Mouse (Mus musculus) lung, postnatal 36 days (tissue): ENCODE results near the gene C1ql3.

ENCODE experiments used
- DNase-seq: peaks from one replicate; pipeline ENCODE4 v3.0.0; 2022; ENCODE audit warnings: mixed read lengths

Gene C1ql3

DNA sequence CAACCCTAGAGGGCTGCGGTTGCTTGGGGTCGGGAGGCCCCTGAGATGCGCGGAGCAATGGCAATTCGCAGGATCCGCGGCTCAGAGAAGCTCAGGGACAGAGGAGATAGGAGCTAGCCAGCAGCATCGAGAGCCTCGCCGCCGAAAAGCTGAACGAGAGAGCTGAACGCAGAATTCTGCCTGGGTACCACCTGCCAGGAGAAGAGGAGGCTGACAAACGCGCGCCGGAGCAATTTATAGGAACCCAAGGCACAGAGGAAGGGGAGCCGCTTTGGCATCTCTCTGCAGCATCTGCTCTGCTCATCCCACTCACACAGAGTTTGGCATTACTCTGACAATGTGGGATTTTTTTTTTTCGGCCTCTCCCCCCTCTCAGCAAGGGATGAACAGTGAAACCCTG lies at the start of gene C1ql3:
Gene C1ql3 (minus strand): TSS at position 335 of the 400 bp plus-strand sequence.
- no peak for DNase-seq

DNA sequence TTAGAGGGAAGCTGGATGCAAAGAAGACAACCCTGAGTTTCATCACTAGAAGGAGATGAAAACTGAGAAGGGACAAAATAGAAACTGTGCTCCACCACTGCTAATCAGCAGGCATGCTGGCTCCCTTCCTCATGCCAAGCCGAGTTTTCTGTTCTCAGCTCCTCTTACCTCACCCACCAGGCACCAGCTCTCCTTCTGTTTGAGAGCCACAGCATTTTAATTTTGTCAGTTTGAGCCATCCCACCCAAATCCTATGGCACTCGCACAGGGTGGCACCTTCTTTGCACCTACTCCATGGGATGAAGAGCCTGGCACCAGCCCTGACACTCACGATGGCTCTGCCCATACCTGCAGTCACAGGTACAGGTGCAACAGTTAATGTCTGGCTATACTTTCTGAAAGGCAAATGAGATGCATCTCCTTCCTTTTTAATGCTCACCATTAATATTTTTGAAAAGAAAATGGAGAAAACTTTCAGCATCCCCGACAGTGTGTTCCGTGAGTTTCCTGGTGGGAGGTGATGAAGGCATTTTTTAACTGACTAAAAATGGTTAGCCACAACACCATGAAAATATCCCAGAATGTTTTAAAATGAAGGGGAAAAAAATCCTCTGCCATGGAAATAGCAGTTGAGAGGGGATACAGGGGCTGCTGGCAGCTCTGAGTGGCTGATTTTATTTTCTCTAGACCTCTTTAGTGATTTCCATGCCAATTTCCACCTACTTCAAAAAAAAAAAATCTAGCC lies 49.0 kb upstream of the C1ql3 start:
- no peak for DNase-seq

DNA sequence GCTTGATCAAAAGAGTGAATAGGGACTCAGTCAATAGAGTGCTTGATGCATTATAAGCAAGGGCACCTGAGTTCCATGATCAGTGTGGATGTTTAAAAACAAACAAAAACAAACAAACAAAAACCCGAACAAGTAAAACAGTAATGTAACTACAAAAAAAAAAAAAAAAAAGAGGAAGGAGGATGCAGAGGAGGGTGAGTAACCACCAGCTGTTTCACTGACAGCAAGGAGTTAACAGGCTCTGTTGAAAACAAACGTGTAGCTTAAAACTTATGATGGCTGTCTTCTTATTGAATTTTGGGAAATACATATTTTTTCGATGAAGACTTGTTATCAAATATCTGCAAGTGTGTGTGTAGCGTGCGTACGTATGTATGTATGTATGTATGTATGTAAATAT lies 37.0 kb upstream of the C1ql3 start:
- no peak for DNase-seq

DNA sequence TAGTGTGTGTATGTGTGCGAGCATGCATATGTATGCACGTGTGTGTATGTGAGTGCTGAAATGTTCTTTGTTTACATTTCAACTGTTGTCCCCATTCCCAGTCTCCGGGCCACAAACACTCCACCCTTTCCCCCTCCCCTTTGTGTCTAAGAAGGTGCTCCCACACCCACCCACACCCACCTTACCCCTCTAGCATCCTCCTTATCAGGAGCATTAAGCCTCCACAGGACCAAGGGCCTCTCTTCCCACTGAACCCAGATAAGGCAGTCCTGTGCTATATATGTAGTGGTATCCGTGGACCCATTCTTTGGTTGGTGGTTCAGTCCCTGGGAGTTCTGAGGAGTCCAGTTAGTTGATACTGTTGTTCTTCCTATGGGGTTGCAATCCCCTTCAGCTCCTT lies 32.9 kb upstream of the C1ql3 start:
- no peak for DNase-seq

DNA sequence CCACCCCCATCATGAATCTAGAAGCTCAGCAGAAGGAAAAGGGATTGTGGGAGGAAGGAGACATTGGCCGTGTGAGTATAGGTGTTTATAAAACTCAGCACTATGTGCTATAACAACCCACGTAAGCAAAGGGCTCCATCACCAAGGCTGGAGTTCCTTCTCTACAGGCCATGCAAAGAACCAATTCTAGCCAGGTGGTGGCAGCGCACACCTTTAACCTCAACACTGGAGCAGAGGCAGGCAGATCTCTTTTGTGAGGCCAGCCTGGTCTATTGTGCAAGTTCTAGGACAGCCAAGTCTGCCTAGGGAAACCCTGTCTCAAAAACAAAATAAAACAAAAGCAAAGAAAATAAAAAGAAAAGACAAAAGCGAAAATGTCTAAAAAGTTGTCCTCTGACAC lies 28.2 kb upstream of the C1ql3 start:
- no peak for DNase-seq

DNA sequence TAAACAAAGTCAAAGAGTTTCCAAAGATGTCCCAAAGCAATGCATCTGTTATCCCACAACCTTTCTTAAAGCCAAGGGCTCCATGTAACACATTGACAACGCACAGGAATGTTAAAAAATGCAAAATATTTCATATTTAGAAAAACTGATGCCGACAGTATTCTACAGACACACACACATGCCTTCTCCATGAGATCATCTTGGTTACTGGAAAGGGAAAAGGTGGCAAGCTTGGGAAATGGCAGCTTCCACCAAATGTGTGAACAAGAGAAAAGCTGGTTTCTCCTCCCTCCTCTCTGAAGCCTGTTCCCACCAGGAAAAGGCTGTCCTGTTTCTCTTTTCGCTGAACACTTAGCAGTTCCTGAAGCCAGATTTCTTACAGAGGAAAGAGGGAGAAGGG lies 27.2 kb upstream of the C1ql3 start:
- no peak for DNase-seq

DNA sequence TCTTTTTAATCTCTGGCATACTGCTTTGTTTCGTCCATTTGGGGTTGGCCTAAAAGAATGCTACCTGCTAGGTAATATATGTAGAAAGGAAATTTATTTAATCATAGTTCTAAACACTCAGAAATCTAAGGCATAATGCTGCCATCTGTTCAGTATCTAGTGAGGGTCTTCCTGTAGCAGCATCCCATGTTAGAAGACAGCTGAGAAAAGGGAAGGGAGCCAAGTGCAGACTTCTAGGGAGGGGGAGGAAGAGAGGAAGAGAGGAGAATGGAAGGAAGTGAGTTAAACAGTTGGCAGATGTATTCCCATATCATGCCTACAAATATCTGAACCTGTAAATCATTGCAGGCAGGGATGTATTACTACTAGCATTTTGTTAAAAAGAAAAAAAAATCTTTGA lies 7.3 kb upstream of the C1ql3 start:
- no peak for DNase-seq

DNA sequence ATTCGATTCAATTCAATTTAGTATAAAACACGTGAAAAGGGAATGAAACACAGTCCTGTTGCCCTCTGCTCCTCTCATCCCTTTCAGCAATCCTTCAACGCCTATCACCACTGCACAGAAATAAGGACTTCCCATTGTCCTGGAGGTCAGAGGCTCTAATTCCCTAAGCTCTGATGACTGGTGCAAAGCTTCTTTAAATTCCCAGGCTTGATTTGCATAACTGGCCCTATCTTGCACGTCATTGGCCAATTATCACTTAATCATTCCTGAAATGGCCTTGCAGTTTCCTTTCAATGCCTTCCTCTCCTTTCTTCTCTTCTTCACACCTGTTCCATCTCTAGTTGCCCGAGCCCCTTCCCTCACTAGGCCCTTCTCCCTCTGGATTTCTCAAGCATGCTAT lies 6.8 kb upstream of the C1ql3 start:
- no peak for DNase-seq

DNA sequence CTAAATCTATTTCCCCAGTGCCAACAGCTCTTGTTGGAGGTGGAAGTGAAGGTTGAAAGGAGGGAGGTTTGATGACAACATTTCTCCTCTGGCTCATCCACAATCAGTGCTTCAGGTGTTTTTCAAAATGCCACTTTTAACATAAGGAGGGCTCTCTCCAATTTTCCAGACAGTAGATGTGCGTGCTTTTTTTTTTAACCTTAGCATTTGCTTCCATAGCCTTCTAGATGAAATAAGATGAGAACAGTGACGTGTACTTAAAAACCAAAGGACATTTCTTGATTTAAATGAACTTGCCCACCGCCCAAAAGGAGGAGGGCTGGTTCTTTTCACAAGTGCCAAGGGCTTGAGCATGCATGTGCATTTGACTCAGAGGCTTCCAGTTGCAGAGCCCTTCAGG lies 367 bp upstream of the C1ql3 start:
- no peak for DNase-seq

DNA sequence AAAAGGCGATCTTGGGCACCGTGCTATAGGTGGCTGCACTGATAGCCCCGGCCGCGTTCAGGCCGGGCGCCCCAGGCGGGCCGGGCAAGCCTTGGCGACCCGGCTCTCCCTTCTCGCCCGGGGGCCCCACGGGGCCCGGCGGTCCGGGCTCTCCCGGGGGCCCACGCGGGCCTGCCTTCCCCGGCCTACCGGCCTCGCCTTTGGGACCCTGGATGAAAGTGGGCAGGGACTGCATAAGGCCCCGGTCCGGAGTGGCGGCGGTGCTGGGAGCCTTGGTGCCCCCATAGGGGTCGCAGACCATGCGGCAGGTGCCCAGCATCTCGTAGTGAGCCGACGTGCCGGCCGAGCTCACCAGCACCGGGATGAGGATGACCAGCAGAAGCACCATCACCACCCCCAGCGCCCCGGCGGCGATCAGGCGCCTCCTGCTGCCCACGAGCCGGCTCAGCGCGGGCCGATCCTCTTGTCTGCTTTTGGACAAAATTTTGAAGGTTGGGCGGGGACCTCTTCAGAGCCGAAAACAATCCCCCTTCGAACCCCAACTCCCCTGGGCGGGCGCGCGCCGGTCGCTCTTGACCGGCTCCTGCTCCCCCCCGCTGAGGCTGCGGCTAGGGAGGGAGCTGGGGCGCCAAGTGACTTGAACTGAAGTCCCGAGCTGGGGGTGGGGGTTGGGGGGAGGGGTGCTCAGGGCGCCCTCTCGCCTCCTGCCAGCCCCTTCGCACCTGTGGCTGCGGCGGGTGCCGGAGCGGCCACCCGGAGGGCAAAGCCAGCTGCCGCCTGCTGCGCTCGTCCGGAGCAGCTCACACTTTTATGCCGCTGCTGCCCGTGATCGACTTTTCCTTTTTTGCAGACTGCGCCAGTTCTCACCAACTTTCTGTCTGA lies 905 bp downstream of the C1ql3 start:
- DNase-seq, result no peak

DNA sequence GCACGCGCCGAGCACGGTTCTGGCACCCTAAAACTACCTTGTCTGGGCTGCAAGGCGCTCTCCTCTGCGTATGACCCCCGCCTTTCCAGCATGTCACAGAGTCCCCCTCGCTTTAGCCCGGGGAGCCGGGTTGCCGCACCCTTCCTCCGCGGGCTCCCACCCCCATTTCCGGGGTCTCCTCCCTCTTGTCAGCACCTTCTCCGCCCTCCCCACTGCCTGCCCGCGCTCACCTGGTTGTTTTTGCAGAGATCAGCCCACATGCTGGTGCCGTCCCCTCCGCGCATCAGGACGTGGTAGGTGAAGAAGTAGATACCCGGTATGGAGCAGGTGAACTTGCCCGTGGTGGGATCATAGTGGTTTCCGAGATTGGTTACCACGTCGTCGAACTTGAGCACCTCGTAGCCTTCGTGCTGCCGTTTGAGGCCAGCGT lies 1.6 kb downstream of the C1ql3 start:
- no peak for DNase-seq

DNA sequence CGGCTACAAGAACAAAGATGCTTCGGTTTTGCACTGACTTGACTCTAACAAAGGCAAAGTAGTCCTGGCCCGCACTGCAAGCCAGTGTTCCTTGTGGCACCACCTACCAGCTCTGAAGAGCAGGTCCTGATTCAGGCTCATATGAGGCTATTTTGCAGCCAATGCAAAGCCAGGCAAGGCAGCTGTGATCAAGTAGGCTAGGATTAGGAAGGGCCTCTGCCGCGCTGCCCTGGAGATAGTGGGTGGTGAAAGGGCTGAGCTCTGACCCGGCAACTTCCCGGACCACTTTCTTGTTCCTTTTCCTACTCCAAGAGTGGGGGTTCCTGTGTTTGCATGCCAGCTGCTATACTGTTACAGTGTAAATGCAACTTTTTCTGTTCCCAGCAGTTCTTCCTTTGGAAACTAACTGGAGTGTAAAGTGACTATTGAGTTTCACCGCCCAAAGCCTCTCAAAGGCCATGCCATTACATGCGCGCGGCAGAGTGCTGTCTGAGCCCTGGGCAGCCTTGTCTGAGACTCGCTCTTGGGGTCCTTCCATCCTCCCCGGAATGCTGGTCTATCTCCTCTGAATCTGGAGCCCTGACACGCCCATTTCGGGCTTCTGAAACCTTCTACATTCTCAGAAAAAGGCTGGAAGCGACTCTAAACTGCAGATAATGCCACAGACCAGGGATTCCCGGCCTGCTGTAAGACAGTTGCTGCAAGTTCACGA lies 2.2 kb downstream of the C1ql3 start:
- no peak for DNase-seq

DNA sequence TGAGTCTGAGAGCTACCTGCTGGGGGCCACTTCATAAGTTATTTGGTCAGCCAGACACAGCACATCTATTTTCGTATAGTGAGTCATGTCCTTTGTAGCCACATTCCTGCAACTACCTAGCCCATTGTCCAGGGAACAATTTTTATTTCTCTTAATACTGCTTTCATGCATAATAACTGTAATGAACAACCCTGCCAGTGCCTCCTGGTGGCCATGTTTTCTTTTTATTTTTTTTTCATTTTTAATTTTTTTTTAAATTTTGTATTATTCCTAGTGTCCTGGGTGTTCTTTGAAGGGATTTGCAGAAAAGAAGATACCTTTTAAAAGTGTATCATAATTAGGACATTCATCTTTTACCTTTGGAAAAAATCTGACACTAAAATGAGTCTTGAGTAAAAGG lies 3.2 kb downstream of the C1ql3 start:
- no peak for DNase-seq

DNA sequence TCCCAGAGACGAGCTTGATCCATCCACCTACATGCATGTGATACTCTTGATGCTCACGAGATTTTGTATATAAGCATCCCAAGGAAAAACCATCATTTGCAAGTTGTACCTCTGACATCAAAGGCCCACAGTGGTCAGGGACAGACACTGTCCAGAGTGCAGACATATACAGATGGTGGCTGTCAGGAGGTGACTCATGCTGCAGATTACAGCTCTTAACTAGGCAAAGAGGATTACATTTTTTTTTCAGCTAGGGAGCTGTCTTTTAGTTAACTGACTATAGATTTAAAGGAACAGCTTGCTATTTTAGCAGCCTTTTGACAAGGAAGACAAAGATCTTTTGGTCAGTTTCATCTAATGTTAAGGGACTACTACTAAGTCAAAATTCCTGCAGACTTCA lies 11.6 kb downstream of the C1ql3 start:
- DNase-seq, result no peak

DNA sequence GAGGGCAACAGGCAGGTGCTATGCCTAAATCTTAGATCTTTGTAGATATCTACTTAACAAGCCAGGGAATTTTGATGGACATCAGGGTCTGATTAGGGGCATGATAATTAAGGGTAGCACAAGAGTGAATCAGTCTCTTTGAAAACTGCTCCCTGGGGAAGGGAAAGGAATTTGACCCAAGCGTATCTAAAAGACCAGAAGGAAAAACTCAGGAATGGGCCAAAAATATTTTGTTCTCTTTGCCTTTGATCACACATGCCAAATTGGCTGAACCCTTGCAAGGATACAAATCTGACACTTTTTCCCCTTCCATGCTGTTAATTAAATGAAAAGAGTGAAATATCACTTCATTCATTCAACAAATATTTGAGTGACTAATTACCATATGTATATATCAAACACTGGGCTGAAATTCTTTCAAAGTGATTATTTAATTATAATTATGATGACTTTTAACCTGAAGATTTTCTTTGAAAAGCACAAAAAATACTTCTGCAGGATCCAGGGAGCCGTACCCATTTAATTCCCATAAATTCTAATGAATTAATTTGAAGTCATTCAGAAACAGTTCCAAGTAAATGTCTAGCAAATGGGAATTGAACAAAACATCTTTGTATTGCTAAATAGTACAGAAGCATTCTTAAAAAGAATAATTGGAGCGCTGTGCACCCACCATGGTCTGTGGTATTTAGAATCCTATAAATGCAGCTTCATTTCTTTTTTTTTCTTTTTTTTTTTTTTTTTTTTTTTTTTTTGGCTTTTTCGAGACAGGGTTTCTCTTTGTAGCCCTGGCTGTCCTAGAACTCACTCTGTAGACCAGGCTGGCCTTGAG lies 26.5 kb downstream of the C1ql3 start:
- no peak for DNase-seq

DNA sequence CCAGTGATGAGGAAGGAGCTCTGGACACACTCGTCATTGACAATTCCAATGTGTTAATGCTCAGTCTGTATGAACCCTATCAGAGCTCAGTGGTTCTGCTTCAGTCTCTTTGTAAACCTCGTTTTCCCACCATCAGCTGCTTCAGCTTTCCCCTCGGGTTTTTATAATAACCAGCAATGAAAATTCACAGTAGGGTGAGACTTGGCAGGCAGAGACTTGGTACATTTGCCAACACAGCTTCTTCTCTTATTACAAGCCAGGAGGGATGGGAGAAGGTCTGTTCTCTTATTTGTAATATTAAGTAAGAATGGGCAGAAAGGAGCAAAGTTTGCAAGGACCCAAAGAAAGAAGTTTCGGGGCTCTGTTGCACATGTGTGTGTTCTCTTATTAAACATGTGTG lies 32.8 kb downstream of the C1ql3 start:
- no peak for DNase-seq

DNA sequence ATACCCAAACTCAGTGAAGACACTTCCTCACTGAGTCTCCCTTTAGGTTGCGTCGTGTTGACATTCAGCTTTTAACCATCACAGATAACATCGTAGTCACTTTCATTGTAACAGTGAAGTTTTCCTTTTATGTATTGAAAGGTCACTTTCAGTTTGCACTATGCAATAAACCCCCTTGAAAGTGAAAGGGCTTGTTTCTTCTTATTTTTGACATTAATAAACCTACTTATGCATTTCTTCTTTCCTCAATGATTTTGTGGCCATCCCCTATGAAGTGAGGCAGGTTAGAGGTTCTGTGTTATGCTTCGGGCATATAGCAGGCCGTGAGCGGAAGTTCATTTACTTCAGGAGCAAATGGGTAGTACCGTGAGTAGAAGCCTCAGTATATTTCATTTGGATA lies 34.2 kb downstream of the C1ql3 start:
- no peak for DNase-seq

DNA sequence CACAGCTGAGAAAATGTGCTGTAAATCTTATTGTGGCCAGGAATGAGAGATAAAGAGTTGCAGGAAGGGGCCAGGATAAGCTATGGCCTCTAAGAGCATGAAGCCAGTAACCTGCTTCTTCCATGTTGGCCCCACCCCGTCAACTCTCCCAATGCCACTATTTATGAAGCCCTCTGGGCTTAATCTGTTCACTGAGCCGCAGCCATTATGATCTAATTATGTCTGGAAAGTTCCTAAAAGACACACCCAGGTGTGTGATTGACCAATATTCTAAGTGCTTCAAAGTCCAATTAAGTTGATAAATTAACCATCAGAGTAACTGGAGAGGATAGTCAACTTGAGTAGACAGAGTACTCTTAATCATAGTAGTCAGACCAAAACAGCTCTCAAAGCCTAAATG lies 37.9 kb downstream of the C1ql3 start:
- no peak for DNase-seq

DNA sequence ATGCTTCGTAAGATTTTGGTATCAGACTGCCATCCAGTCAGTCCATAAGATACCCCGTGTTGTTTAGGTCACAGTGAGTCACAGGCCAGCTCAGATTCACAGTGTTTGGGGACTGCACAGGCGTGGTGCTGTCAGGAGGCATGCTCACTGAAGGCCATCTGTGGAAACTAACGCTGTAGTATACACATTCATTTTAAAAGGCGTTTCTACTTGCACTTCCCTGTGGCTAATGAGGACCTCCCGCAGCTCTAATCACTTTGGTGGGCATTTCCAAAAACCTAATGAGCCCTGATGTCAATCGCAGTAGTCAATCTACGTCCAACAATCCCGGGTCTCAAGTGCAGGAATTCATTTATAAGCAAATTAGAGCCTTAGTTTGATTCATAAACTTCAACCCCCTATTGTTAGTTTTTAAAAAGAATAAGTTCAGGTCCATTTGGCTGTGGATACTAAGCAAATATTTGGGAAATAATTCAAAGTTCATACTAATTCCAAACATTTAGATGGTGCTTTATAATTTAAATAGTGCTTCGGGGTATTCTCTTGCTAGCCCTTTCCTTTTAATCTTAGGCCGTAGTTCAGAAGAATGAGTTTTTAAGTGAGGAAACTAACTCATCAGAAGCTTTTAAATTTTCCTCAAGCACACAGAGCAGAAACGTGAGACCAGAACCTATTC lies 41.4 kb downstream of the C1ql3 start:
- no peak for DNase-seq

DNA sequence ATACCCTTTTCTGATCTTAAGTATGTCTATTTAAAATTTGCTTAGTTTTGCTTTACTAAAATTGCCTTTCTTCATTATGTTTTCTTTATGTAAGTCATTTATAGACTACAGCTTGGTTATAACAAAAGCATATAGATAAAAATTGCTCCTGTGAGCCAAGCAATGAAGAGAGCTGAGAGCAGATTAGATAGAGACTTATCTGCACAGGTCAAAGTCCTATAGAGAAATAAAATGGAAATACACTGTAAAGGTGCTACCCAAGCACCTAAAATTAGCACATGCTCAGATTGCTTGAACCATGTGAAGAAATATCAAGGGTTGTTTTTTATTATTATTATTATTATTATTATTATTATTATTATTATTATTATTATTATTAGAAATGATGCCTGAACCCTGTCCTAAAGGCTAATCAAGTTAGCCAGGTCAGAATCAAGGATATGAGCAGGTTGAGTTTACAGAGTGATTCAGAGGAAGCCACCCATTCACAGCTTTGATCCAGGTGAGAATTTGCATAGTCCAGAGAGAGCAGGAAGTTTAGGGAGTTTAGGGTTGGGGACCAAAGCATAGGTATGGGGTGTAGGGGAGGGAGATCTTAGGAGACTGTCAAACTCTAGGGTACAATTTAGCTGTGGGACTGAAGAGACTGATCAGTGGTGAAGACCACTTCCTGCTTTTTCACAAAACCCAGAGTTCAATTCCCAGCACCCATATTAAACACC lies 54.7 kb downstream of the C1ql3 start:
- DNase-seq, result no peak
